Mouse (Mus musculus): ENCODE measurements around the gene Trim46. TPM values are rescaled to one million over a fixed set of nuclear protein-coding genes. Genes with fewer than 3 reads are reported as not detected.

Trim46 gene
- polyA plus RNA-seq, 1 experiment from 2014 or later = 1.9 TPM

DNA sequence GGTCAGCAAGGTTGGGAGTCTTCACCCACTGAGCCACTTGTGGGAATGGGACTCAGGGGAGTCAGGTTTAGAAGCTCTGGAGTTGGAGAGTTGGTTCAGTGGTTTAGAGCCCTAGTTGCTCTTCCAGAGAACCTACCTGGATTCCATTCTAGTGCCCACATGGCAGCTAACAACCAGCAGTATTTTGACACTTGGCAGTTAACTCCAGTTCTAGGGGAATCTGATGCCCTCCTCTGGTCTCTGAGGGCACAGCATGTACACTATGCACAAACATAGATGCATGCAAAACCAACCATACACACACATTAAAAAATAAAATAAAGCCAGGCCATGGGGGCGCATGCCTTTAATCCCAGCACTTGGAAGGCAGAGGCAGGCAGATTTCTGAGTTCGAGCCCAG lies 52.3 kb downstream of the Trim46 start:
- 88% methylated on average over 2 of the region's 2 CpGs for WGBS
- Histone ChIP-seq H3K36me3 (no peaks in the 10 kb centered on the region), H3K27ac (no peak overlapping the region), H3K9me3 (no peaks in the 10 kb centered on the region), H3K4me3 (no peak overlapping the region), H3K4me1 (peaks cover 13% of the 10 kb centered on the region), H3K27me3 (ENCODE audit: insufficient read depth, poor library complexity, severe bottlenecking) (0 out of 2 replicates have a peak, but pooled peaks cover under 1% of the 10 kb centered on the region)
- DNase-seq (ENCODE audit: low spot score) = no peak

DNA sequence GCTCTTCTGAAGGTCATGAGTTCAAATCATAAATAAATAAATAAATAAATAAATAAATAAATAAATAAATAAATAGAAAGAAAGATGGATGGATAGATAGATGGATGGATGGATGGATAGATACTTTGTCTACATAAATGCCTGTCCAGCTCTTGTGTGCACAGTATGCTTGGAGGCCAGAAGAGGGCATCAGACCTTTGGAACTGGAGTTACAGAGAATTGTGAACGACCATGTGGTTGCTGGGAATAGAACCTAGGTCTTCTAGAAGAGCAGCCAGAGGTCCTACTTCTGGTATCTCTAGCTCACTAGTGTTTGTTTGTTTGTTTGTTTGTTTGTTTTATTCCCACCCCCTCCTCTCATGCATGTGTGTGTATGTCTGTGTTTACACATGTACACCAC lies 52.8 kb downstream of the Trim46 start:
- no peak for DNase-seq (ENCODE audit: low spot score)
- peaks cover 5% of the 10 kb centered on the region; the same call in 1 of the 2 replicates for H3K27me3 ChIP-seq (ENCODE audit: insufficient read depth, poor library complexity, severe bottlenecking)
- H3K4me3 ChIP-seq = no peak overlapping the region
- H3K27ac ChIP-seq = no peak overlapping the region
- 83% methylated on average over 1 of the region's 1 CpGs for WGBS
- peaks cover 18% of the 10 kb centered on the region for H3K4me1 ChIP-seq
- peaks cover 5% of the 10 kb centered on the region for H3K36me3 ChIP-seq
- no peaks in the 10 kb centered on the region for H3K9me3 ChIP-seq

- Histone ChIP-seq H3K27ac (no peak overlapping the region), H3K4me1 (peaks cover 27% of the 10 kb centered on the region), H3K4me3 (no peak overlapping the region), H3K36me3 (peaks cover 9% of the 10 kb centered on the region), H3K27me3 (ENCODE audit: insufficient read depth, poor library complexity, severe bottlenecking) (peaks cover 23% of the 10 kb centered on the region; the same call in 1 of the 2 replicates), H3K9me3 (no peaks in the 10 kb centered on the region)
- WGBS = 73% methylated on average over 8 of the region's 8 CpGs
- DNase-seq (ENCODE audit: low spot score) = no peak
Observed at GRCm38 (mm10) chr3:89190436-89190835, 55.7 kb downstream of the Trim46 start.

DNA sequence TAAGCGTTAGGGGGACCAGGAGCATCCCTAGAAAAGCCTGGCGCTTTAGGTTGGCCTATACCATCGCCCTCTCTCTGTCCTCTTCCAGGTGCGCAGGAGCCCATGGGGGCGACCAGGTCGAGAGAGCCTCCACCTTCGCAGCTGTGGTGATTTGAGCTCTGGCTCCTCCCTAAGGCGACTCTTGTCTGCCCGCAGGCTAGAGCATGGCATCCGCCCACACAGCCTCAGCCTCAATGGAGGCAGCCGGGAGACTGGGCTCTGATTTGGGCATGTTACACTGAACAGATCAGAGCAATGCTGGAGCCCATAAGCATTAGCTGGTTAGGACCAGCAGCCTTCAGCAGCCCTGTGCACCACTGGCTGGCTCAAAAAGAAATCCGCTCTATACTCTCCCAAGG lies 57.6 kb downstream of the Trim46 start:
- WGBS = 61% methylated on average over 12 of the region's 12 CpGs
- H3K4me1 ChIP-seq = peaks cover 46% of the 10 kb centered on the region
- peaks cover 23% of the 10 kb centered on the region; the same call in 1 of the 2 replicates for H3K27me3 ChIP-seq (ENCODE audit: insufficient read depth, poor library complexity, severe bottlenecking)
- DNase-seq (ENCODE audit: low spot score) = no peak
- peaks cover 9% of the 10 kb centered on the region for H3K36me3 ChIP-seq
- no peak overlapping the region for H3K4me3 ChIP-seq
- no peaks in the 10 kb centered on the region for H3K9me3 ChIP-seq
- H3K27ac ChIP-seq = no peak overlapping the region

GRCm38 (mm10) chr3:89187690-89188477 lies 58.2 kb downstream of the Trim46 start:
- H3K36me3 ChIP-seq = peaks cover 9% of the 10 kb centered on the region
- no peak for DNase-seq (ENCODE audit: low spot score)
- 0 out of 2 replicates have a peak overlapping the region, but pooled peaks have one; percentile 2 for H3K27ac ChIP-seq
- H3K9me3 ChIP-seq = no peaks in the 10 kb centered on the region
- H3K4me3 ChIP-seq = no peak overlapping the region
- 70% methylated on average over 18 of the region's 18 CpGs for WGBS
- H3K4me1 ChIP-seq = peaks cover 52% of the 10 kb centered on the region
- H3K27me3 ChIP-seq (ENCODE audit: insufficient read depth, poor library complexity, severe bottlenecking) = peaks cover 23% of the 10 kb centered on the region; the same call in 1 of the 2 replicates

GRCm38 (mm10) chr3:89187197-89187596 lies 58.9 kb downstream of the Trim46 start:
- Histone ChIP-seq H3K4me3 (peak overlapping the region; percentile 15; the same call in 1 of the 2 replicates), H3K27ac (peak overlapping the region; percentile 2; the same call in 1 of the 2 replicates), H3K36me3 (peaks cover 12% of the 10 kb centered on the region), H3K9me3 (no peaks in the 10 kb centered on the region), H3K27me3 (ENCODE audit: insufficient read depth, poor library complexity, severe bottlenecking) (peaks cover 23% of the 10 kb centered on the region; the same call in 1 of the 2 replicates), H3K4me1 (peaks cover 57% of the 10 kb centered on the region)
- 41% methylated on average over 23 of the region's 23 CpGs for WGBS
- no peak for DNase-seq (ENCODE audit: low spot score)

MicroRNAs within 50 kb of the gene (microRNA counts, 519-probe panel; counts per million panel counts)
- not detected for microRNA mmu-miR-92b

Small RNA genes lying within 50 kb of the gene (microRNA-seq; reads per million reads assigned to microRNA genes)
- gene Mir92b = 234 reads per million, percentile 61 among the genes with 10 or more reads in this experiment

Other genes with a start within 250 kb of the Trim46 start
- 10.1 and 11.6 TPM in 2 replicates for gene Rusc1, start 153.0 kb downstream of the Trim46 start, polyA plus RNA-seq (2016; fragmentation: Nextera tagmentation; extraction: Ambion mirVana)
- gene Gm43738, start 145.2 kb downstream of the Trim46 start, polyA plus RNA-seq (2016; fragmentation: Nextera tagmentation; extraction: Ambion mirVana) = not detected in 2 replicates
- gene Fdps, start 144.3 kb downstream of the Trim46 start, polyA plus RNA-seq (2016; fragmentation: Nextera tagmentation; extraction: Ambion mirVana) = 220 and 253 TPM in 2 replicates
- 12.4 and 14.7 TPM in 2 replicates for gene Pklr, start 110.2 kb downstream of the Trim46 start, polyA plus RNA-seq (2016; fragmentation: Nextera tagmentation; extraction: Ambion mirVana)
- gene Hcn3, start 86.1 kb downstream of the Trim46 start, polyA plus RNA-seq (2016; fragmentation: Nextera tagmentation; extraction: Ambion mirVana) = 0.77 and 0.85 TPM in 2 replicates
- gene Clk2, start 81.5 kb downstream of the Trim46 start, polyA plus RNA-seq (2016; fragmentation: Nextera tagmentation; extraction: Ambion mirVana) = 18.4 and 32.2 TPM in 2 replicates
- 104 and 115 TPM in 2 replicates for gene Scamp3, start 68.8 kb downstream of the Trim46 start, polyA plus RNA-seq (2016; fragmentation: Nextera tagmentation; extraction: Ambion mirVana)
- 16.4 and 21.0 TPM in 2 replicates for gene Fam189b, start 63.2 kb downstream of the Trim46 start, polyA plus RNA-seq (2016; fragmentation: Nextera tagmentation; extraction: Ambion mirVana)
- gene Gba, start 43.4 kb downstream of the Trim46 start, polyA plus RNA-seq (2016; fragmentation: Nextera tagmentation; extraction: Ambion mirVana) = 44.2 and 44.6 TPM in 2 replicates
- 18.1 and 20.0 TPM in 2 replicates for gene Thbs3, start 31.1 kb downstream of the Trim46 start, polyA plus RNA-seq (2016; fragmentation: Nextera tagmentation; extraction: Ambion mirVana)
- gene Mtx1, start 19.2 kb downstream of the Trim46 start, polyA plus RNA-seq (2016; fragmentation: Nextera tagmentation; extraction: Ambion mirVana) = 179 and 204 TPM in 2 replicates
- gene Muc1, start 17.3 kb downstream of the Trim46 start, polyA plus RNA-seq (2016; fragmentation: Nextera tagmentation; extraction: Ambion mirVana) = 0.11 and 0.16 TPM in 2 replicates
- gene Krtcap2, start 343 bp downstream of the Trim46 start, polyA plus RNA-seq (2016; fragmentation: Nextera tagmentation; extraction: Ambion mirVana) = 244 and 260 TPM in 2 replicates
- 76.7 and 86.0 TPM in 2 replicates for gene Dpm3, start 13.0 kb upstream of the Trim46 start, polyA plus RNA-seq (2016; fragmentation: Nextera tagmentation; extraction: Ambion mirVana)
- 39.9 and 42.4 TPM in 2 replicates for gene Slc50a1, start 24.3 kb upstream of the Trim46 start, polyA plus RNA-seq (2016; fragmentation: Nextera tagmentation; extraction: Ambion mirVana)
- 32.0 and 37.7 TPM in 2 replicates for gene Efna1, start 34.8 kb upstream of the Trim46 start, polyA plus RNA-seq (2016; fragmentation: Nextera tagmentation; extraction: Ambion mirVana)
- gene Efna3, start 76.7 kb upstream of the Trim46 start, polyA plus RNA-seq (2016; fragmentation: Nextera tagmentation; extraction: Ambion mirVana) = 0.71 and 2.5 TPM in 2 replicates
- gene Efna4, start 91.7 kb upstream of the Trim46 start, polyA plus RNA-seq (2016; fragmentation: Nextera tagmentation; extraction: Ambion mirVana) = 10.6 and 19.3 TPM in 2 replicates
- 41.9 and 49.0 TPM in 2 replicates for gene Adam15, start 103.7 kb upstream of the Trim46 start, polyA plus RNA-seq (2016; fragmentation: Nextera tagmentation; extraction: Ambion mirVana)
- 0.05 TPM in 1 of 2 replicates, not detected in the other for gene Dcst2, start 115.7 kb upstream of the Trim46 start, polyA plus RNA-seq (2016; fragmentation: Nextera tagmentation; extraction: Ambion mirVana)
- 0.10 and 0.11 TPM in 2 replicates for gene Dcst1, start 118.9 kb upstream of the Trim46 start, polyA plus RNA-seq (2016; fragmentation: Nextera tagmentation; extraction: Ambion mirVana)
- gene Zbtb7b, start 148.5 kb upstream of the Trim46 start, polyA plus RNA-seq (2016; fragmentation: Nextera tagmentation; extraction: Ambion mirVana) = 1.4 and 1.9 TPM in 2 replicates
- gene Lenep, start 156.5 kb upstream of the Trim46 start, polyA plus RNA-seq (2016; fragmentation: Nextera tagmentation; extraction: Ambion mirVana) = not detected in 2 replicates
- 30.7 and 40.3 TPM in 2 replicates for gene Flad1, start 165.6 kb upstream of the Trim46 start, polyA plus RNA-seq (2016; fragmentation: Nextera tagmentation; extraction: Ambion mirVana)
- gene Cks1b, start 172.1 kb upstream of the Trim46 start, polyA plus RNA-seq (2016; fragmentation: Nextera tagmentation; extraction: Ambion mirVana) = 465 and 589 TPM in 2 replicates
- 72.2 and 79.5 TPM in 2 replicates for gene Shc1, start 172.1 kb upstream of the Trim46 start, polyA plus RNA-seq (2016; fragmentation: Nextera tagmentation; extraction: Ambion mirVana)
- gene Pygo2, start 183.9 kb upstream of the Trim46 start, polyA plus RNA-seq (2016; fragmentation: Nextera tagmentation; extraction: Ambion mirVana) = 28.2 and 35.9 TPM in 2 replicates
- 46.5 and 68.4 TPM in 2 replicates for gene Pbxip1, start 190.4 kb upstream of the Trim46 start, polyA plus RNA-seq (2016; fragmentation: Nextera tagmentation; extraction: Ambion mirVana)
- gene Pmvk, start 208.2 kb upstream of the Trim46 start, polyA plus RNA-seq (2016; fragmentation: Nextera tagmentation; extraction: Ambion mirVana) = 64.3 and 70.4 TPM in 2 replicates

Data from heart, embryonic 10.5 days (tissue).